Mouse (Mus musculus) cerebellum, adult (tissue): ENCODE results near the gene Ctf2.
A peak's percentile ranks its signal among the peaks of the same experiment; 100 is the strongest.
"Not testable (repeated sequence)": the region's sequence is repeated elsewhere in the genome, so short reads cannot be mapped to it uniquely, and the experiment has no call there.

Source experiments
- ATAC-seq: cut with Nextera tagmentation; 2 replicates; pipeline ENCODE4 v1.9.2; 2017; ENCODE audit warnings: mild to moderate bottlenecking, moderate library complexity, mixed read lengths; ENCODE audit not compliant: insufficient number of reproducible peaks, low FRiP score, low TSS enrichment

The Ctf2 gene

DNA sequence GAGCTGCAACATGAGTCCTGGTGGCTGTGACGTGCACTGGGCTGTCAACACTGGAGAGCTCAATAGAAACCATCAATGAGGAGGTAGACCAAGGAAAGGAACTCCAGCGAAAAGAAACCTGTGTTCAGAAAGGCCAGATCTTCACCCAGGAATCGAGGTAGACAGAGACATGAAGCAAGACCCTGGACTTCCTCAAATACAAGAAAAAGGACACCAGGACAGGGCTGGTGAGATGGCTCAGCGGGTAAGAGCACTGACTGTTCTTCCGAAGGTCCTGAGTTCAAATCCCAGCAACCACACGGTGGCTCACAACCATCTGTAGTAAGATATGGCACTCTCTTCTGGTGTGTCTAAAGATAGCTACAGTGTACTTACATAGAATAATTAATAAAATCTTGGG is 13.6 kb downstream of the Ctf2 start:
- ATAC-seq: no peak

DNA sequence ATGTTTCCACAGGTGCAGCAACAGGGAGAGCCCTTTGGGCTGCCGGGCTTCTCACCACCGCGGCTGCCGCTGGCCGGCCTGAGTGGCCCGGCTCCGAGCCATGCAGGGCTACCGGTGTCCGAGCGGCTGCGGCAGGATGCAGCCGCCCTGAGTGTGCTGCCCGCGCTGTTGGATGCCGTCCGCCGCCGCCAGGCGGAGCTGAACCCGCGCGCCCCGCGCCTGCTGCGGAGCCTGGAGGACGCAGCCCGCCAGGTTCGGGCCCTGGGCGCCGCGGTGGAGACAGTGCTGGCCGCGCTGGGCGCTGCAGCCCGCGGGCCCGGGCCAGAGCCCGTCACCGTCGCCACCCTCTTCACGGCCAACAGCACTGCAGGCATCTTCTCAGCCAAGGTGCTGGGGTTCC is 15.0 kb downstream of the Ctf2 start:
- peak; percentile 62; the same call in 1 of the 2 replicates for ATAC-seq

DNA sequence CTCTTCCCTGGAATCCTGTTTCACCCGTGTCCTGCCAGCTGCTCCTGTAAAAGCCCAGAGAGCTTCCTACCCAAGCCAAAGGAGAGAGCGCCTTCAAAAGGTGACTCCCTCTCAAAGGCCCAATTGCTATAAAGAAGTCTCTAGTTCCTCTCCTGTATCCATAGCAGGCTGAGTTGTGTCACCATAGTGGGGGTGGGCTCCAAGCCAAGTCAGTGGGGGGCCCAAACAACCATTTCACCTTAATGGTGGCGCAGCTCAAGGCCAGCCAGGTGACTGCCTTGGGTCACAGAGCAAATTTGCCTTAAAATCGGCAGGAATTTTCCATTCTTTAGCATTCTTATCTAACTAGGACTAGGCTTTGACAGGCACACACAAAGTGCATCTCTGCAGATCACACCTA is 17.1 kb downstream of the Ctf2 start:
- ATAC-seq: no peak

DNA sequence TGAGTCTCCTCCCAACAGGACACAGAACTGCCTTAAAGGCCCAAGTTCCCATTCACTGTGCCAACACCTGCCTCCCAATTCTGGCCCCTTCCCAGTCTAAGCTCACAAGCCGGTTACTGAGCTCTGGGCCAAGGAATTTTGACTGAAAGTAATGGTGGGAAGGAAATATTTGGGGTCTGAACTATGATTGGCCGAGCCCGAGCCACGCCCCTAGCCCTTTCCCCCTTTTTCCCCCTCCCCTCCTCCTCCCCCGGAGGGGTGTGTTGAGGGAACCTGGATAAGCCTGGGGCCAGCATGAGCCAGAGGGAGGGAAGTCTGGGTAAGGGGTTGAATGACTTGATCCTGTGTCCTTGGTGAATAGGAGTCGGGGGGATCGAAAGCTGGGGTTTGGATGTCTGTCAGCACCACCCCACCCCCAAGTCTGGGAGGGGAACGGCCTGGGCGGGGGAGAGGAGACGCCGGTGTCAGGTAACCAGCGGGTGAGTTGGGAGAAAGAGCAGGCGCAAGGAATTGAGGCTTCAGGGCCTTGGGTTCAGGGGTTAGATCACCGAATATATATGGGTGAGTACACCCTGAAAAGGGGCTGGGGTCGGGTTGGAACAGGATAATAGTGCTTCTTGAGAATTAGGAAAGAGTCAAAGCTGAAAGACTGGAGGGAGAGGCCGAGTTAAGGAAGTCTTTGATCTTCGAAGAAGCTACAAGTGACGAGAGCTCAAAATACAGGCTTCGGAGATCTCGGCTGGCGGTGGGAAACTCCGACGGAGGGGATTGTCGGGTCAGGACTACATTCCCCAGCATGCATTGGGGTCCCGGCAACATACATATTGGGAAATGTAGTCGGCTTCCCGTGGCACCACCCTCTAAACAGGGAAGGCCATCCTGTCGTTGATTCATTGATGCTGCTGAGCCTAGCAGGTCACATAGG is 19.2 kb downstream of the Ctf2 start, which contains the start of gene Ctf1:
Gene Ctf1 (plus strand): TSS at position 276 of the 925 bp plus-strand sequence.
- ATAC-seq: peak; percentile 58; the same call in 1 of the 2 replicates

DNA sequence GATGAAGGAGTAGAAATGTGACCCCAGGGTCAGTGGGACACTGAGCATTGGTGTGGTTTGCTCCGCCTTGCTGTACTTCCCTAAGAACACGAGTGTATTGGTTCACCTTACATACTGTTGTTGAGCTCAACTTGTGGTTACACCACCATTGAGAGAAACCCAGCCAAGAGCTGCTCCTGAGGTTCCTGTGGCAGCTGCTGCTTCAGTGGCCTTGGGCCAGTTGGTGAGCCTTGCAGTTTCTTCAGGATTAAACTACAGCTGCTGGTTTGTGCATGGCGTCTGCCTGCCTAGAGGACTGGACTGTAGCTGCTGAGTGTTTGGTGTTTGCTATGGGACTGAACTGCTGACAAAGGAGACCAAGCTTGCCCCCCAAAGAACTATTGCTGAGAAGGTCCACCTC is 20.5 kb downstream of the Ctf2 start:
- ATAC-seq: no peak

DNA sequence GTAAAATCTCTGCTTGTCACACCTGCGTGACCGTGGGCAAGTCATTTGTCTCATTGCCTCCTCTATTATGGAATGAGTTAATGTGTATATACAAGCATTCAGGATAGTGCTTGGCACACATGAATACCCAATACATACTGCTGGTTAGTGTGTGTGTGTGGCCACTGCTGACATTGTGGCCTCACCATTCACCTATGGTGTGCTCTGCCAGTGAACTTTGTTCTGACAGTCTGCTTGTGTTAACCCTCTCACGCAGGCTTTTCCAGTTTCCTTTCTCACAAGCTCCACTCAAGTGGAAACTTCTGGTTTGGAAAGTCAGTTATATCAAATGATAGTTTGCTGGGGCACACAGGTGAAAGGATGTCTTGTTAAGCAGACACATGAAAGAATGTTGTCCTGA is 20.9 kb downstream of the Ctf2 start:
- no peak for ATAC-seq

DNA sequence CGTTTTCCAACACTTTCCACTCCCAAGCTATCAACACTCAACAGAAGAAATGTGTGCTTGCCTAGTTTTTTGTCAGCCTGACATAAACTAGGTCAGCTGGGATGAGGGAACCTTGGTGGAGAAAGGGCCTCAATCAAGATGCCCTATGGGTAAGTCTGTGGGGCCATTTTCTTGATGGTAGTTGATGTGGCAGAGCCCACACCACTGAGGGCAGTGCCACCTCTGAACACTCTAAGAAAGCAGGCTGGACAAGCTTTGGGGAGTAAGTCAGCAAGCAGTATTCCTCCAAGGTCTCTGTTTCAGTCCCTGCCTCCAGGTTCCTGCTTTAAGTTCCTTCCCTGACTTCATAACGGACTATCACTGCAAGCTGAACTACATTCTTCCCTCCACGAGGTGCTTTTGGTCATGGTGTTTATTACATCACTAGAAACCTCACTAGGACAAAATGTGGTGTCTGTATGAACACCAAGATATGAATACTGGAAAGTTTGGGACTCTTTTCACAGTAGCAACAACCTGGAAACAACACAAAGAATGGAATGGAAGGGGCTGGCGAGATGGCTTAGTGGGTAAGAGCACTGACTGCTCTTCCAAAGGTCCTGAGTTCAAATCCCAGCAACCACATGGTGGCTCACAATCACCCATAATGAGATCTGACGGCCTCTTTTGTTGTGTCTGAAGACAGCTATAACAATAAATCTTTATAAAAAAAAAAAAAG is 22.5 kb downstream of the Ctf2 start:
- no peak for ATAC-seq

DNA sequence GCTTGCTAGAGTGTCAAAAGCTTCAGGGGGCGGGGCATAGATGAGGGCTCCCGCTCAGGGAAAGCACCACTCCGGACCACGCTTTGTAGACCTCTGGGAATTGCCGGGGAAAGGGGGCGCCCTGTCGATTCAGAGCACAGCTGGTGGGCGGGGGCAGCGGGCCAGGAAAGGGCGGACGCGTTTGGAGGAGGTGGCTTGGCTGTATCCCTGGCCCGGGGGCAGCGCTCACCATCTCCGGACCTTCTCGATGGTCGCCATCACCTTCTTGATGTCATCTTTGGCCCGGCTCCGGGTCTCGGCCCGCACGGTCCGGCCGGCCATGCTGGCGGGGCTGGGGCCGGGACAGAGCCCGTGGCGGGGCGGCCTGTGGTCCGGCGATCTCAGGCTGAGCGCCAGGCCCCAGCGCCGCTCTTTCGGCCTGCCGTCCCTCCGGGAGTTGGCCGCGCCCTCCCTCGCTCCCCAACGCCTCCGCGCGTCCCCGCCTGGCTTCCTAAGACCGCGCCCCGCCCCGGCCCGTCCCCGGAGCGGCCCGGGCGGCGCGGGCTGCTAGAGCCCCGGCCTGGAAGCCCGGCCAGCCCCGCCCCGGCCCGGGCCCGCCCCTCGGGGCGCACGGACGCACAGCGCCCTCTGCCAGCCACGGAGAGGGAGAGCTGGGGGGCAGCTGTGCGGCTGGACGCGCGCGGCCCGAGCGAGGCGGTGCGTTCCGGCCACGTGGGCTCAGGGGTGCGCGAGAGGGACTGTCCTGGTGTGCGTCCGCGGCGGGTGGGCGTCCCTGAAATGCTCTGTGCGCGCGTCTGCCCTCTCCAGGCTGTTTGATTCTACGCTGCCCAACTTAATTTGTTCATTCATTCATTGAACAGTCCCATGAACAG is 23.5 kb downstream of the Ctf2 start, which contains the start of gene Bcl7c:
Gene Bcl7c (minus strand): TSS at position 727 of the 872 bp plus-strand sequence.
- ATAC-seq: peak; percentile 69

DNA sequence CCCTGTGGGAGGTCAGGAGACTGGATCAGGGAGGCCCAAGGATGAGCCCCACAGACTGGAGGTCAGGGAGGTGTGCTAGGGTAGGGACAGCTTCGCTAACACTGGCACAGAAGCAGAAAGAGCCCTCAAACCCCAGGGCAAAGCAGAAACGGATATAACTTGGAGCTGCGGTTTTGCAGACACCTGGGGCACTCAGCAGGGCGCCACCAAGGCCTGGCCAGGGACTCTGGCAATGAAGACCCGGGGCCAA is 24.1 kb downstream of the Ctf2 start:
- ATAC-seq: no peak

DNA sequence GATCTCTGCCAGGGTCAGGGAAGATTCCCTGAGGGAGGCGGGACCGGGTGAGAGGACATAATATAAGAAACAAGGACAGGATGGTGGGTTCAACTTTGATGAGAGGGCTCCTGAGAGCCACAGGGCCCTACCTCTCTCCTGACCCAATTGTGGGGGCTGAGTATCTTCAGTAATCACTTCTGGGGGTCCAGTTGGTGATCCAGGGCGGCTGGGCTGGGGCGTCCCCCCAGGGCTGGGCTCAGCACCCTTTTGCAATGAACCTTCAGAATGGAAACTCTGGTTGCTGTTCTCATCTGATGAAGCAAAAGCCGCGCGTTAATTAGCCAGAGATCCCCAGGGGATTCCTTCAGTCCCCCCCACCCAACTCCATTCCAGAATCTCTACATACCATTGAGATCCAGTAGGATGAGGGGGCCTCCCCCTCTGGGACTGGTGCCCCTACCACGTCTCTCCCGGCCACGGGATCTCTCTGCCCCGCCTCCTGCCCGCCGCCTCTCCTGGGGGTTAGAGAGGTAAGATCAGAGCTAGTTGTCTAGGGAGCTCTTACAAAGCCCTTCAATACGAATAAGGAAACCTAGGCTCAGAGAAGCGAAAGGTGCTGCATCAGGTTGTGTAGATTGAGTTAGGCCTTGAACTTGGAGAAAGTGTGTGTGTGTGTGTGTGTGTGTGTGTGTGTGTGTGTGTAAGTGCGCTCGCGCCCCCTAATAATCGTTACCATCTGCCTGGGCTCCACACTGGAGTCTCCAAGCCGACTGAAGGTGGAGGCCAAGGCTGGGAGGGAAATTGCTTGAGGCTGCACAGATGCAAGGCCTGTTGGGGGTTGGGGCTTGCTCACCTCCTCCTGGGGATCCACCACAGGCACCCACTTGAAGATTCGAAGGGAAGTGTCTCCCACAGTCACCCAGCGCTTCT is 24.7 kb downstream of the Ctf2 start:
- ATAC-seq: no peak

DNA sequence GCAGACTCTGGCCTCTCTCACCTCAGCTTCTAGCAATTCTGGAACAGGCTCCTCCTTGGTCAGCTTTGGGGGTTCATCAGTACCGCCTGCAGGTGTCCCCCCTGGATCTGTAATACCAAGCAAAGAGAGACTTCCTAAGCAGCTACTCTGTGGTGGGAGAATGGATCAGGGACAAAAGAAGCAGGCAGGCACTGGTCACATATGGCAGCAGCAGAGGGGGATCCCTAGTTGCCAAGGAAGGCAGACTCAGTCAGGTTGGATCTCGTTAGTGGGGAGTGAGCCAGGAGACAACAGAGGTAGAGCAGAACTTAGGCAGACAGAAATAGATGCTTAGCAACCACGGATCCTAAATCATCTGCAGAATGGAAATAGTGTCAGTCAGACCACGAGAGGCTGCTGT is 26.3 kb downstream of the Ctf2 start:
- ATAC-seq: no peak

DNA sequence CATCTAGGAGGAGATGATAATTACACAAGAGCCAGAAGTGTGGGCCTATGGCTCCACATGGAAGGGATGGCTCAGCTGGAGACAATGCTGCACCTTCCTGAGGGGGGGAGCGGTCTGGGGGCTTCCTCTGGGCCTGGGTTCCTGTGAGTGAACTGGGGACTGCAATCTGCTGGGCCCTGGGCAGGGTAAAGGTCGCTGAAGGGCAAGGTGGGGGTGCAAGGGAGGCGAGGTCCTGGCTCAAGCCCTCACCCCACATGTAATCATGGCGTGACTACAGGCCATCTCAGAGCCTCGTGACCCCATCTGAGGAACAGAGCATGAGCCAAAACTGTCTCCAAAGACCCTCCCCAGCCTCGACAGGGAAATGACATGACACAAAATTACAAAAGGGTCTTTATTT is 27.4 kb downstream of the Ctf2 start:
- no peak for ATAC-seq

DNA sequence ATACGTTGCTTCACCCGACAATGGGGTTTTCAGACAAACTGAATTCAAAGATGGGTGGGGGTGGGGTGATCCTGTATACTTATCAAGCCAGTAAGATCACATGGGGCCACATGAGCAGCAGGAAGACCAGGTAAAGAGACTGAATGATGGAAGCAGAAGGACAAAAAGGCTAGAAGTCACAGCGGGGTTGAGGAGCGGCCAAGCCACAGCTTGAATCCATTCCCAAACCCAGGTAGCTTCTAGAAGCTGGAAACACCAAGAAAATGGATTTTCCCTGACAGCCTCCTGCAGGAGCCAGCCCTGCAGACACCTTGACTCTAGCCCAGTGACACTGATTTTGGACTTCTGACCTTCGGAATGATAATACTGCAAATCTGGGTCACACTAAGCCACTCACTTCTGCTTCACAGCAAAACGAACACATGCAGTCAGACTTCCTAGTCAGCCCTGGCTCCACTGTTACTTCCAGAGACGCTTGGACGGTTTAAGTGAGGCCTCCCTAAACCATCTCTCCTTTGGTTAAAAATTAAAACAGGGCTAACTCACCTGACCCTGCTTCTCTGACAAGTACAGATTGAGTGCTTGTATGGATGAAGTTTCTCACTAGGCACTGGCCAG is 28.3 kb downstream of the Ctf2 start:
- no peak for ATAC-seq

DNA sequence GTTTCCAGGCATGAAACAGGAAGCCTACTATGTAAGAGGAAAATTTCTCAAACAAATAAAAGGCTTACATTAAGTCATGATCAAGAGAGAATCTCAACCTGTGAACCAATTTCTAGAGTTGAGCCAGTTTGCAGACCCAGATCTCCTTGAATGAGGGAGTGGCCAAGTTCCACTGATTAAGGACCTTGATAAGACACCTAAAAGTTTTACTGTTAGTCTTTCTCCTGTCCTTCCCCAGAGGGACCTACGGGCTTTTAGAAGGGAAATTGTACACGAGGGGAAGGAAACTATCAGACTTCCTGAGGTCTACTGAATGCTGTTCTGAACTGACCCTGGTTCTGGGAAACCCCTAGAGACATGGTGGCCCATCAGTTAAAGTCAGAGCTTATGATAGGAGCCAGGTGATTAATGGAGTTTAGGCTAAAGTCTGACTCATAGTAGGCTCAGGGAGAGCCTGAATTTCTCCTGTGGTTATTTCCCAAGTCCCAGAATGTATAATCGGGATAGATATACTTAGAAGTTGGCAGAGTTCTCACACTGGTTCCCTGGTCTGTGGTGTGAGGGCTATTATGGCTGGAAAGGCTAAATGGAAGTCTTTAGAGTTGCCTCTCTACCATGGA is 31.1 kb downstream of the Ctf2 start:
- no peak for ATAC-seq

DNA sequence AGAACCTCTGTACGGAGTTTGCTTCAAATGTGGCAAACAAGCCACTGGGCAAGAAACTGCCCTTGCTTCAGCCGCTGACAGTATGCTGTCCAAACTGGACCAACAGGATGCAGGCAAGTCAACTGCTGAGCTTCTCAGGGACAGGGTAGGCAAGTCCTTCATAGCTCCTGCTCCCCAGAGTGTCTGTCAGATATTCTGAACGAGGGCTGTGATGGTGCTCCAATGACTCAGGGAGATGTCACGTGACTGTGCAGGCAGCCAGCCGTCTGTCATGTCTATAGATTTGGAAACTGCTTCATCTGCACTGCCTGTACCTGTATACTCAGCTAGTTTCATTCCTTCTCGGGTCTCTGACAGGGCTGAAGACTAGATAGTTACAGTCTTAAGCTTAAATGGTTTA is 33.0 kb downstream of the Ctf2 start:
- ATAC-seq: no peak; the same call in 1 of the 2 replicates

DNA sequence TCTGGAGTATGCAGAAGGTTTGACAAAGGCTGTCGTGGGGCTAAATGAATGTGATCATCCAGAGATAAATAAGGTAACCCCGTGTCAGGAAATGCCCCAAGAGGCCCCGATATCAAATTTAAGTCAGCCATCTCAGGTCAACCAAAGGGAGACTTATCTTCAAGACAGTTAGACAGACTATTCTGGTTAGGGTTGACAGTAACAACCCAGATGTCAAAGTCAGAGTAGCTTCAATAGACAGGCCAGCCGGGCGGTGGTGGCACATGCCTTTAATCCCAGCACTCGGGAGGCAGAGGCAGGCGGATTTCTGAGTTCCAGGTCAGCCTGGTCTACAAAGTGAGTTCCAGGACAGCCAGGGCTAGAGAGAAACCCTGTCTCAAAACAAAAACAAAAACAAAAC is 38.2 kb downstream of the Ctf2 start:
- not testable (repeated sequence) for ATAC-seq

DNA sequence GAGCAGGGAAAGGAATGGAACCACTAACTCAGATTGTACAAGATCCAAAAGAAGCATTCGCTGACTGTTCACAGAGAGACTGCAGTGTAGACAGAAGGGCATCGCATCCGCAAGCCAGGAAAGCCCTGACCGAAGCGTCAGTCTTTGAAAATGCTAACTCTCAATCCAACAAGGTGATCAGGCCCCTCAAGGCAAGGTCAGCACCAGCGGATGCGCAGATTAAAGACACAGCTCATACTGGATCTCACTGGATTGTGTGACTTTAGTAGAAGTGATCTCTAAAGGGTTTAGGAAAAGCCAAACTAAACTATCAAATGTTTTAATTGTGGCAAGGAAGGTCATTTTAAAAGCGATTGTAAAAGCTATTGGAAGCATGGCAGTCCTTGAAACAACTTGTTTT is 38.7 kb downstream of the Ctf2 start:
- no peak for ATAC-seq

DNA sequence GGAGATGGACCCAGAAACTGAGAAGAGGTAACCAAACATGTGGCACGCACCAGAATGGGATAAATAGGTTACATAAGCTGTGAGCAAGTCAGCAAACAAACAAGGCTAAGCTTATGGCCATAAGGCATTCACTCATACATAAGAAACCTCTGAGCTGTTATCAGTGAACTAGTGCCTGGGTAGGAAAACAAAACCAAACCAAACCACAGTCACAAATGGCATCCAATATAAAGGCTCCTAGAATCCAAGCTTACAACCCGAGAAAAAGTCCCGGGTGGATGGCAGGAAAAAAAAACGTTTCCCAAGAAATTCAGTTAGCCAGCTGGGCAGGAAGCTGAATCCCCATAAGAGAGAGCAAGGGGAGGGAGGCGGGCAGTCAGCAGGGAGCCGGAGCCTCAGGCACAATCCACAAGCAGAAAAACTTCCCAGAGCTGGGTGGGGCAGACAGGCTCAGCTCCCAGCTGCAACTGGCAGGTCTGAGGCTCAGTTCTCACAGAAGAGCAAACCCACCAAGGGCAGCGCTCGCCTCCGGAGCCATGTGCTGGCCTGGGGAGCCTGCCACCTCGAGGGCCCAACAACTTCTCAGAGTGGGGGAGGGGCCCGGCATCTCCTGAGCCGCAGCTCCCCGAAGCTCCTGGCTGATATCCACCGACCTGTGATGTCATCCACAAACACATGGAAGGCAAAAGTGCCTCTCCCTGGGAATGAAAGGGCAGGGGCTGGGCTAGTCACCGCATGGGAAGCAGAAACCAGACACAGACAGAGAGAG is 40.6 kb downstream of the Ctf2 start:
- ATAC-seq: peak; percentile 52; the same call in 1 of the 2 replicates
